Comparison of ENCODE assay signal across 21 mouse cellular contexts in the genomic region with DNA sequence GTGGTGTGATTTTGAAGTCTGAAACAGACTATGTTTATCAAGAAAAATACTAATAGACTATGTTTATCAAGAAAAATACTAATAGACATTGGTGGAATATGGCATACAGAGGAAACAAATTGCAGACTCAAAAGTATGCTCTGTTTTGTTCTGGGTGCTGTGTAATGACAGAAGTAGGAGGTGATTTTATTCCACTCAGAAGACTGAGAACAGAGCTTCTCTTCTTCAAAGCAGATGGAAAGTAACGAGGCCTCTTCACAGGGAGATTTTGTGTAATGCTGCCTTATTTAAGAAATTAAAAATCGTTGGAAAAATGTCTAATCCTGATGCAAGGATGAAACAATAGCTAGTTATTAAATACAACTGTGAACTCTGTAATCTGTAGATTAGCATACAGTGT.
DNase-seq lines count a peak whose midpoint lies in the region; ATAC-seq and TF ChIP-seq lines count a peak whose summit lies in the region.
"Had no signal": no experiment of that assay in that cellular context is flagged by ENCODE, and none has a peak within 500 bp of the region (broad histone marks: within the 10 kb centered on the region; RNA-seq: fewer than 3 reads in every experiment).

No protein-coding gene starts in this region.

- no peak for DNase-seq in frontal cortex, postnatal 25 days (ENCODE audit: low spot score in 2 of 2)
- peak in 1 of 2 experiments; percentile 8 for DNase-seq in layer of hippocampus, adult 2 months (ENCODE audit: low spot score in 2 of 2)
- no peak for DNase-seq in layer of hippocampus, postnatal 10 days (ENCODE audit: low spot score in 2 of 2)
- no peak for DNase-seq in left cerebral cortex, adult 2 months (ENCODE audit: extremely low spot score in 1 of 2, low spot score in 2 of 2)
- no peak for DNase-seq in left cerebral cortex, postnatal 36 days (ENCODE audit: low spot score in 2 of 2)
- DNase-seq in brain, adult 2 months (ENCODE audit: low read depth, low spot score) = peak; percentile 33
- DNase-seq in adrenal gland, adult 2 months = no peak
- DNase-seq: adrenal gland, adult 8-10 months; adrenal gland, postnatal 10 days; adrenal gland, postnatal 14 days; adrenal gland, postnatal 25 days; adrenal gland, postnatal 36 days; B cell, adult 2 months; cerebellum, adult 11 months; cerebellum, adult 11-12 months; cerebellum, adult 18-20 months; cerebellum, adult 2 months had no signal

- no peak for TF ChIP-seq CTCF in layer of hippocampus, adult 2 months (conservative IDR thresholded peaks at IDR 0.05)
- no peak for TF ChIP-seq CTCF in left cerebral cortex, adult 2 months (IDR thresholded peaks at IDR 0.05)

- H3K4me3 ChIP-seq in layer of hippocampus, adult 2 months = no peak overlapping the region
- H3K4me3 ChIP-seq in left cerebral cortex, adult 2 months = no peak overlapping the region

- peak; percentile 94 for ATAC-seq in frontal cortex, adult (ENCODE audit: low TSS enrichment)
- ATAC-seq: activated CD4-positive, CD25-positive, alpha-beta regulatory T cell, adult 4 months; CD4-positive, CD25-positive, alpha-beta regulatory T cell, adult 4 months; Patski had no signal

- H3K27ac ChIP-seq in layer of hippocampus, adult 2 months = peak overlapping the region; percentile 84
- peak overlapping the region; percentile 34; the same call in 1 of the 2 replicates for H3K27ac ChIP-seq in left cerebral cortex, adult 2 months

- intact Hi-C loops in left cerebral cortex, adult 2 months (cut with DNase I) = no loop called here
- intact Hi-C loops in left cerebral cortex, postnatal 36 days (cut with DNase I) = no loop called here
